13 mouse cellular contexts compared by ENCODE assay signal in genomic region chr7:138968010-138968620, GRCm38 (mm10). TPM values are rescaled to one million over a fixed set of nuclear protein-coding genes. Genes with fewer than 3 reads are reported as not detected.
DNase-seq lines count a peak whose midpoint lies in the region; ATAC-seq and TF ChIP-seq lines count a peak whose summit lies in the region.
"Had no signal": no experiment of that assay in that cellular context is flagged by ENCODE, and none has a peak within 500 bp of the region (broad histone marks: within the 10 kb centered on the region; RNA-seq: fewer than 3 reads in every experiment).

No protein-coding gene starts in this region.

- H3K9me3 ChIP-seq in hindbrain, postnatal 0 days (ENCODE audit: low read length), result no peaks in the 10 kb centered on the region
- no peaks in the 10 kb centered on the region for H3K9me3 ChIP-seq in hindbrain, embryonic 10.5 days
- no peaks in the 10 kb centered on the region for H3K9me3 ChIP-seq in liver, embryonic 11.5 days (ENCODE audit: control insufficient read depth, low read length)
- H3K9me3 ChIP-seq in forebrain, embryonic 14.5 days (replicated peaks; ENCODE audit: control insufficient read depth, low read length), result no peaks in the 10 kb centered on the region
- H3K9me3 ChIP-seq: forebrain, embryonic 12.5 days had no signal

- no peak for TF ChIP-seq CTCF in hindbrain, postnatal 0 days (IDR thresholded peaks at IDR 0.05; ENCODE audit: low read depth)
- TF ChIP-seq CTCF in olfactory bulb, adult 2 months (IDR thresholded peaks at IDR 0.05; ENCODE audit: insufficient read depth, low read depth, low read length), result 0 out of 2 replicates have a peak, but pooled peaks have one; percentile 18

- H3K36me3 ChIP-seq in hindbrain, postnatal 0 days (ENCODE audit: insufficient read depth, low read length), result no peaks in the 10 kb centered on the region
- H3K36me3 ChIP-seq in hindbrain, embryonic 10.5 days, result no peaks in the 10 kb centered on the region
- H3K36me3 ChIP-seq in liver, embryonic 11.5 days (ENCODE audit: control insufficient read depth, insufficient read depth, low read length), result no peaks in the 10 kb centered on the region
- no peaks in the 10 kb centered on the region for H3K36me3 ChIP-seq in forebrain, embryonic 14.5 days (ENCODE audit: control insufficient read depth, insufficient read depth, low read length)
- H3K36me3 ChIP-seq: forebrain, embryonic 12.5 days had no signal

- H3K4me3 ChIP-seq in hindbrain, postnatal 0 days (ENCODE audit: low read length), result no peak overlapping the region
- H3K4me3 ChIP-seq in hindbrain, embryonic 10.5 days, result no peak overlapping the region
- peak overlapping the region; percentile 35 for H3K4me3 ChIP-seq in olfactory bulb, adult 2 months (ENCODE audit: insufficient read depth, low read depth, low read length)
- H3K4me3 ChIP-seq in liver, embryonic 11.5 days (ENCODE audit: low read depth, low read length), result no peak overlapping the region
- no peak overlapping the region for H3K4me3 ChIP-seq in forebrain, embryonic 14.5 days (ENCODE audit: low read depth, low read length)
- H3K4me3 ChIP-seq: forebrain, embryonic 12.5 days; heart, adult 2 months had no signal

- H3K4me2 ChIP-seq in hindbrain, postnatal 0 days (ENCODE audit: low read depth, low read length), result no peak overlapping the region
- no peak overlapping the region for H3K4me2 ChIP-seq in liver, embryonic 11.5 days
- no peak overlapping the region for H3K4me2 ChIP-seq in forebrain, embryonic 14.5 days (ENCODE audit: low read length)
- H3K4me2 ChIP-seq: forebrain, embryonic 12.5 days had no signal

- WGBS in hindbrain, postnatal 0 days, result 48% methylated on average over 13 of the region's 13 CpGs
- 67% methylated on average over 13 of the region's 13 CpGs for WGBS in hindbrain, embryonic 10.5 days
- 14% methylated on average over 13 of the region's 13 CpGs for WGBS in olfactory bulb, adult 2 months
- 61% methylated on average over 13 of the region's 13 CpGs for WGBS in liver, embryonic 11.5 days
- 69% methylated on average over 13 of the region's 13 CpGs for WGBS in forebrain, embryonic 14.5 days

- no peaks in the 10 kb centered on the region for H3K4me1 ChIP-seq in hindbrain, postnatal 0 days (ENCODE audit: insufficient read depth, low read length)
- 0 out of 2 replicates have a peak, but pooled peaks cover 4% of the 10 kb centered on the region for H3K4me1 ChIP-seq in hindbrain, embryonic 10.5 days (replicated peaks)
- H3K4me1 ChIP-seq in olfactory bulb, adult 2 months (ENCODE audit: control insufficient read depth, insufficient read depth, low read length), result peaks cover 29% of the 10 kb centered on the region
- no peaks in the 10 kb centered on the region for H3K4me1 ChIP-seq in liver, embryonic 11.5 days (replicated peaks; ENCODE audit: control insufficient read depth, insufficient read depth, low read length)
- no peaks in the 10 kb centered on the region for H3K4me1 ChIP-seq in forebrain, embryonic 14.5 days (ENCODE audit: control insufficient read depth, insufficient read depth, low read length)

- DNase-seq in hindbrain, postnatal 0 days (ENCODE audit: low spot score), result peak; percentile 47
- no peak for DNase-seq in hindbrain, embryonic 10.5 days (ENCODE audit: low spot score)
- peak; percentile 45 for DNase-seq in Muller cell, postnatal 12 days (ENCODE audit: inconsistent ontology term)
- DNase-seq in fibroblast of lung, adult 2 months (ENCODE audit: low read depth), result peak; percentile 44
- no peak for DNase-seq in liver, embryonic 11.5 days (ENCODE audit: low spot score)
- no peak for DNase-seq in forebrain, embryonic 14.5 days (ENCODE audit: low spot score)
- DNase-seq: heart, adult 2 months; heart, postnatal 4 days; kidney, adult 9 months; lung, postnatal 10 days had no signal

- H3K27me3 ChIP-seq in hindbrain, postnatal 0 days (ENCODE audit: insufficient read depth, low read length), result no peaks in the 10 kb centered on the region
- H3K27me3 ChIP-seq in hindbrain, embryonic 10.5 days (ENCODE audit: insufficient read depth, poor library complexity, severe bottlenecking), result no peaks in the 10 kb centered on the region
- no peaks in the 10 kb centered on the region for H3K27me3 ChIP-seq in liver, embryonic 11.5 days (replicated peaks; ENCODE audit: control insufficient read depth, insufficient read depth, low read length)
- H3K27me3 ChIP-seq in forebrain, embryonic 14.5 days (replicated peaks; ENCODE audit: control insufficient read depth, insufficient read depth, low read length), result no peaks in the 10 kb centered on the region
- H3K27me3 ChIP-seq: forebrain, embryonic 12.5 days had no signal

- H3K9ac ChIP-seq in hindbrain, postnatal 0 days (replicated peaks; ENCODE audit: low read length), result no peak overlapping the region
- no peak overlapping the region for H3K9ac ChIP-seq in liver, embryonic 11.5 days (ENCODE audit: low read depth, low read length)
- H3K9ac ChIP-seq in forebrain, embryonic 14.5 days (ENCODE audit: low read length), result no peak overlapping the region
- H3K9ac ChIP-seq: forebrain, embryonic 12.5 days had no signal

- peak; percentile 63; the same call in 1 of the 2 replicates for ATAC-seq in hindbrain, postnatal 0 days
- ATAC-seq in liver, embryonic 11.5 days (replicated peaks; ENCODE audit: low FRiP score), result no peak
- ATAC-seq in forebrain, embryonic 14.5 days, result no peak

- no peak for TF ChIP-seq POLR2A in olfactory bulb, adult 2 months (IDR thresholded peaks at IDR 0.05; ENCODE audit: insufficient read depth, low read depth, low read length)

- peak overlapping the region; percentile 2; the same call in 1 of the 2 replicates for H3K27ac ChIP-seq in hindbrain, postnatal 0 days
- no peak overlapping the region for H3K27ac ChIP-seq in hindbrain, embryonic 10.5 days
- H3K27ac ChIP-seq in olfactory bulb, adult 2 months (ENCODE audit: insufficient read depth, low read depth, low read length), result peak overlapping the region; percentile 97
- H3K27ac ChIP-seq in liver, embryonic 11.5 days (ENCODE audit: low read depth, low read length), result no peak overlapping the region
- no peak overlapping the region for H3K27ac ChIP-seq in forebrain, embryonic 14.5 days (ENCODE audit: low read depth, low read length)
- H3K27ac ChIP-seq: forebrain, embryonic 12.5 days; heart, adult 2 months had no signal

RNA-seq across cellular contexts. Expression of gene Jakmip3, which starts 27.6 kb away (rescaled TPM):
- total RNA-seq in hindbrain, postnatal 0 days (2014; rRNA removed), result 12.4 and 13.6 TPM in 2 replicates
- polyA plus RNA-seq in hindbrain, postnatal 0 days (2015; fragmentation: Nextera tagmentation; extraction: Ambion mirVana), result 7.6 and 8.2 TPM in 2 replicates
- polyA plus RNA-seq in hindbrain, embryonic 10.5 days (2016; fragmentation: Nextera tagmentation; extraction: Ambion mirVana), result 1.3 and 1.8 TPM in 2 replicates
- not detected in 2 replicates for polyA plus RNA-seq in olfactory bulb, adult 2 months (2012; ENCODE audit: insufficient read depth, insufficient read length, low replicate concordance, missing spikeins)
- polyA plus RNA-seq in liver, embryonic 11.5 days (2014; fragmentation: Nextera tagmentation; extraction: Ambion mirVana), result 0.10 TPM in 1 of 2 replicates, not detected in the other
- polyA plus RNA-seq in forebrain, embryonic 14.5 days (2014; fragmentation: Nextera tagmentation; extraction: Ambion mirVana), result 2.4 and 4.9 TPM in 2 replicates
- total RNA-seq: MEL had no signal

RNA-seq across cellular contexts. Expression of gene Bnip3, which starts 58.8 kb away (rescaled TPM):
- total RNA-seq in hindbrain, postnatal 0 days (2014; rRNA removed), result 115 and 170 TPM in 2 replicates
- 162 and 163 TPM in 2 replicates for polyA plus RNA-seq in hindbrain, postnatal 0 days (2015; fragmentation: Nextera tagmentation; extraction: Ambion mirVana)
- polyA plus RNA-seq in hindbrain, embryonic 10.5 days (2016; fragmentation: Nextera tagmentation; extraction: Ambion mirVana), result 101 and 145 TPM in 2 replicates
- not detected in 2 replicates for polyA plus RNA-seq in olfactory bulb, adult 2 months (2012; ENCODE audit: insufficient read depth, insufficient read length, low replicate concordance, missing spikeins)
- polyA plus RNA-seq in liver, embryonic 11.5 days (2014; fragmentation: Nextera tagmentation; extraction: Ambion mirVana), result 200 and 218 TPM in 2 replicates
- polyA plus RNA-seq in forebrain, embryonic 14.5 days (2014; fragmentation: Nextera tagmentation; extraction: Ambion mirVana), result 84.9 and 89.1 TPM in 2 replicates

Comparison
In these comparisons a context has a peak if more than half of its experiments do, and no peak if none do; other contexts are left out.
1. DNase-seq: peak in hindbrain, postnatal 0 days (single experiment), Muller cell, postnatal 12 days (single experiment) and fibroblast of lung, adult 2 months (single experiment); none in hindbrain, embryonic 10.5 days (single experiment), liver, embryonic 11.5 days (single experiment) and forebrain, embryonic 14.5 days (single experiment).
2. H3K27ac ChIP-seq: peak in hindbrain, postnatal 0 days (single experiment) and olfactory bulb, adult 2 months (single experiment); none in hindbrain, embryonic 10.5 days (single experiment), liver, embryonic 11.5 days (single experiment) and forebrain, embryonic 14.5 days (single experiment).
3. RNA of gene Bnip3, which starts 58.8 kb away (polyA plus RNA-seq): 200 to 218 TPM in liver, embryonic 11.5 days, 162 to 163 TPM in hindbrain, postnatal 0 days, 101 to 145 TPM in hindbrain, embryonic 10.5 days and 84.9 to 89.1 TPM in forebrain, embryonic 14.5 days; not detected in olfactory bulb, adult 2 months; every median in the first group is over 10 times any median in the second.